Mouse (Mus musculus) hindbrain, embryonic 13.5 days (tissue): ENCODE results near the gene Arhgap20. TPM values are rescaled to one million over a fixed set of nuclear protein-coding genes. Genes with fewer than 3 reads are reported as not detected.

Experiments used
- ATAC-seq: fragments of 200-750 bp; cut with Nextera tagmentation; 2 replicates; pipeline ENCODE4 v1.8.0; 2017; ENCODE audit warnings: moderate TSS enrichment; ENCODE audit not compliant: low FRiP score
- H3K27ac ChIP-seq: fragments of 300-500 bp; sonication (generic); 2 replicates; pipeline ENCODE4 v1.5.1; 2015; ENCODE audit warnings: inconsistent platforms, mild to moderate bottlenecking, moderate library complexity
- H3K27me3 ChIP-seq: fragments of 300-500 bp; sonication (generic); 2 replicates; pipeline ENCODE4 v1.6.1; 2015; ENCODE audit warnings: mild to moderate bottlenecking, inconsistent platforms
- H3K36me3 ChIP-seq: fragments of 300-500 bp; sonication (generic); 2 replicates; pipeline ENCODE4 v1.6.1; 2015; ENCODE audit warnings: mild to moderate bottlenecking, inconsistent platforms
- H3K4me1 ChIP-seq: fragments of 300-500 bp; sonication (generic); replicated peaks from 2 replicates; pipeline ENCODE4 v1.6.1; 2015; ENCODE audit warnings: inconsistent platforms
- H3K4me2 ChIP-seq: fragments of 300-500 bp; sonication (generic); 2 replicates; pipeline ENCODE4 v1.6.1; 2015; ENCODE audit warnings: inconsistent platforms, mild to moderate bottlenecking, moderate library complexity
- H3K4me3 ChIP-seq: fragments of 300-500 bp; sonication (generic); 2 replicates; pipeline ENCODE4 v1.5.1; 2015; ENCODE audit warnings: mild to moderate bottlenecking, inconsistent platforms
- H3K9ac ChIP-seq: fragments of 300-500 bp; sonication (generic); 2 replicates; pipeline ENCODE4 v1.6.1; 2015; ENCODE audit warnings: mild to moderate bottlenecking, inconsistent platforms
- H3K9me3 ChIP-seq: fragments of 300-500 bp; sonication (generic); 2 replicates; pipeline ENCODE4 v1.6.1; 2016; ENCODE audit warnings: inconsistent platforms
- WGBS: fragments of 180-500 bp; shearing (Covaris S2); methylation state at CpG from one replicate; pipeline ENCODE4 v1.1.7; 2015; 5-methylcytosine and 5-hydroxymethylcytosine counted together
- polyA plus RNA-seq: library from polyadenylated mRNA; unstranded; fragments of >200 nt; fragmentation: Nextera tagmentation; extraction: Ambion mirVana; gene quantifications from 2 replicates; pipeline ENCODE4 v1.2.1, GENCODE M21; 2015

Arhgap20 gene
- 18.1 and 20.3 TPM in 2 replicates for polyA plus RNA-seq

- no peaks in the 10 kb centered on the region for H3K9me3 ChIP-seq
- H3K27ac ChIP-seq = peak within 1 kb of the TSS; percentile 92
- ATAC-seq = peak; percentile 94
- H3K4me3 ChIP-seq = peak within 1 kb of the TSS; percentile 82
- no peaks in the 10 kb centered on the region for H3K36me3 ChIP-seq
- H3K27me3 ChIP-seq = peaks cover 21% of the 10 kb centered on the region
- peaks cover 33% of the 10 kb centered on the region for H3K4me1 ChIP-seq
- H3K4me2 ChIP-seq = peak within 1 kb of the TSS; percentile 78
- WGBS = under 1% methylated on average over 37 of the region's 77 CpGs
- peak within 1 kb of the TSS; percentile 91 for H3K9ac ChIP-seq
Measured at GRCm38 (mm10) chr9:51764921-51765416, at the start of gene Arhgap20. Arhgap20 (plus strand) TSS chr9:51765337.

GRCm38 (mm10) chr9:51718793-51719192 lies 46.3 kb upstream of the Arhgap20 start:
- no peak for ATAC-seq

DNA sequence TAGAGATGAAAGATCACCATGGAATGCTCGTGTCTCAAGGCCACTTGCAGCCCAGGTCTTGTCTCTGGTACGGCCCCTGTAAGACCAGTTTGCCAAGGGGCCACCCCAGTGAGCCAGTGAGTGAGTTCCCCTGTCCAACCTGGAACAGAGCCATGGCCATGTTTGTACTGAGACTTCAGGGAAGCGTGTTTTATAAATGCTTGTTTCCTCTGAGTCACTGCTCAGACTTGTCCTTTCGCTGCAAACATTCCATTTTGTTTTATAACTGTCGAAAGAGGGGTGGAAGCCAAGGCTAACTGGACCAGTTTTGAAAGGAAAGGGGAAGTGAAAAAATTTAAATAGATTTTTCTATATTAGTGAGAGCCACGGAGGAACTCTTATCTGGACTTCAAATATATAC lies 37.2 kb upstream of the Arhgap20 start:
- no peak overlapping the region for H3K9ac ChIP-seq
- no peaks in the 10 kb centered on the region for H3K9me3 ChIP-seq
- no peaks in the 10 kb centered on the region for H3K27me3 ChIP-seq
- no peaks in the 10 kb centered on the region for H3K4me1 ChIP-seq
- H3K4me3 ChIP-seq = no peak overlapping the region
- H3K27ac ChIP-seq = no peak overlapping the region
- no peaks in the 10 kb centered on the region for H3K36me3 ChIP-seq
- ATAC-seq = no peak
- 56% methylated on average over 6 of the region's 6 CpGs for WGBS
- no peak overlapping the region for H3K4me2 ChIP-seq

More at GRCm38 (mm10) chr9:51718793-51719192, 46.3 kb upstream of the Arhgap20 start:
- no peak overlapping the region for H3K27ac ChIP-seq
- WGBS = 93% methylated on average over 3 of the region's 3 CpGs
- H3K9me3 ChIP-seq = no peaks in the 10 kb centered on the region
- no peak overlapping the region for H3K9ac ChIP-seq
- H3K4me3 ChIP-seq = no peak overlapping the region
- no peaks in the 10 kb centered on the region for H3K36me3 ChIP-seq
- no peak overlapping the region for H3K4me2 ChIP-seq
- H3K4me1 ChIP-seq = no peaks in the 10 kb centered on the region
- H3K27me3 ChIP-seq = no peaks in the 10 kb centered on the region

GRCm38 (mm10) chr9:51735180-51736034 lies 29.7 kb upstream of the Arhgap20 start:
- H3K4me2 ChIP-seq = peak overlapping the region; percentile 3; the same call in 1 of the 2 replicates
- H3K36me3 ChIP-seq = no peaks in the 10 kb centered on the region
- WGBS = 52% methylated on average over 9 of the region's 9 CpGs
- H3K9ac ChIP-seq = no peak overlapping the region
- H3K9me3 ChIP-seq = no peaks in the 10 kb centered on the region
- no peak overlapping the region for H3K4me3 ChIP-seq
- peaks cover 24% of the 10 kb centered on the region for H3K4me1 ChIP-seq
- no peak; the same call in 1 of the 2 replicates for ATAC-seq
- H3K27ac ChIP-seq = peak overlapping the region; percentile 70
- no peaks in the 10 kb centered on the region for H3K27me3 ChIP-seq

DNA sequence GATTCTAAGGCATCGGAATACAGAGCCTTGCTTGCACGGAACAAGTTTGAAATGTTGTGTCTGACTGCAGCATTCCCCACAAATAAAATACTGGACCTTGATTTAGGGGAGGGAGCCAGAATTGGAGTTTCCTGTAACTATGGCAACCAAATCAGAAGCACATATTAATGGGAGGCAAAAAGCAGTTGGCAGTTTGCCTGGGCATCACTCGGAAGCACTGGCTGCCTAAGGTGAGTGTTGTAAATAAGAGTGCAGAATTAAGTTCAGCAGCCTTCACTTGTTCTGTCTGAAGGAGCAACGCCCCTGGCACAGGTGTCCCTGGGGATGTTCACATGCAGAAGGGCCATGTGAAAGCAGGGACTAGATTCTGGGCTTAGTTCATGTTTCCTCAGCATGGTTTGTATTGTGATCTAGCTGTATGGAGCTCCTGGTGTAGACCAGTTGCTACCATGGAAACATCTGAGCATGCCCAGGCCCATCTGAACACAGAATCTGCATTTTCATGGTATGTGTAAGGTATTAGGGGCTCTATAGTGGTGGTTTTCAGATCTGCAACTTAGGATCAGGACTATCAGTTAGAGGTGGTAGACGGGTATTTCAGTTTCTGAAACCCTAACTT lies 28.3 kb upstream of the Arhgap20 start:
- H3K9me3 ChIP-seq = no peaks in the 10 kb centered on the region
- H3K4me1 ChIP-seq = peaks cover 24% of the 10 kb centered on the region
- H3K4me3 ChIP-seq = no peak overlapping the region
- no peak for ATAC-seq
- no peak overlapping the region for H3K4me2 ChIP-seq
- H3K36me3 ChIP-seq = no peaks in the 10 kb centered on the region
- WGBS = 67% methylated on average over 5 of the region's 5 CpGs
- no peaks in the 10 kb centered on the region for H3K27me3 ChIP-seq
- no peak overlapping the region for H3K27ac ChIP-seq
- H3K9ac ChIP-seq = no peak overlapping the region

DNA sequence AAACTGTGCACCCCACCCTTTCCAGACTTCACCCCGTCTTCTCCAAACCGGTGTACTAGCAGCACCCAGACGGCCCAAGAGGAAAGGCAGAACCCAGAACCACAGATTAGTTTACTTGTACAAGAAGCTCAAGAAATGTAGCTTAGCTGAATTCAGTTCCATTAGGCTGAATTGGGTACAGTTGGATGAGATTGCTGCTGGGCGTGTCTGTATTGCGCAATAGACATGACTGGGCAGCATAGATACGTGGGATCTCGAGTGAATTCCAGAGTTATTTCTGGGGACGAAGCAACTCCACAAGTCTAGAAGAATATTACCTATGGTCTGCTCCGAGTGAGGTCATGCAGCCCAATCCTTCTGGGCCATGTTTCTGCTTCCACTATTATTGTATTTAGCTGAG lies 26.8 kb upstream of the Arhgap20 start:
- H3K27me3 ChIP-seq = no peaks in the 10 kb centered on the region
- H3K9me3 ChIP-seq = no peaks in the 10 kb centered on the region
- no peak overlapping the region for H3K27ac ChIP-seq
- H3K4me3 ChIP-seq = no peak overlapping the region
- no peak for ATAC-seq
- H3K4me1 ChIP-seq = peaks cover 24% of the 10 kb centered on the region
- no peak overlapping the region for H3K9ac ChIP-seq
- H3K36me3 ChIP-seq = no peaks in the 10 kb centered on the region
- no peak overlapping the region for H3K4me2 ChIP-seq
- 93% methylated on average over 9 of the region's 9 CpGs for WGBS

DNA sequence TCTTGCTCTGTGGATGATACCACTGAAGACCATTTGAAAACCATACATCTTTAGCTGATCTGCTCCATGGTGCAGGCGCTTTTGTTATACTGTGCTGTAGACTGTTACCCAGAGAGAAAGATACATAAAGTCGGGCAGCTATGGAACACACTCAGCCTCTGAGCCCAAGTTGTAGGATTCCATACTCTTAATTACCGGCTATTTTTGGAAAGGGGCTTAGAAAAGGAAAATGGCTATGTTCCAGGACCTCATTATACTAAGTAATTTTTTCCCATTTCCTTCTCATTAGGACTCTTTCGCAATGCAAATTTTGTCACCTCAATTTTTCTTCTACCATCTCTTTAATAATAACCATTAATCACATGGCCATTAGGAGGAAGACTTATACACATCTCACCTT lies 25.3 kb upstream of the Arhgap20 start:
- Histone ChIP-seq H3K9ac (no peak overlapping the region), H3K4me3 (no peak overlapping the region), H3K27ac (no peak overlapping the region), H3K9me3 (no peaks in the 10 kb centered on the region), H3K4me1 (peaks cover 24% of the 10 kb centered on the region), H3K27me3 (no peaks in the 10 kb centered on the region), H3K4me2 (no peak overlapping the region), H3K36me3 (no peaks in the 10 kb centered on the region)
- WGBS = 80% methylated on average over 4 of the region's 4 CpGs
- no peak for ATAC-seq

- ATAC-seq = no peak
- Histone ChIP-seq H3K9me3 (no peaks in the 10 kb centered on the region), H3K27ac (no peak overlapping the region), H3K36me3 (no peaks in the 10 kb centered on the region), H3K4me2 (no peak overlapping the region), H3K4me1 (no peaks in the 10 kb centered on the region), H3K4me3 (no peak overlapping the region), H3K27me3 (no peaks in the 10 kb centered on the region), H3K9ac (no peak overlapping the region)
- 90% methylated on average over 4 of the region's 4 CpGs for WGBS
Measured at GRCm38 (mm10) chr9:51750144-51750543, 15.0 kb upstream of the Arhgap20 start.

GRCm38 (mm10) chr9:51761003-51761402 lies 4.1 kb upstream of the Arhgap20 start:
- WGBS = 74% methylated on average over 2 of the region's 2 CpGs

GRCm38 (mm10) chr9:51764041-51764875 lies 879 bp upstream of the Arhgap20 start:
- H3K27ac ChIP-seq = peak overlapping the region; percentile 92
- H3K4me1 ChIP-seq = peaks cover 33% of the 10 kb centered on the region
- peak overlapping the region; percentile 91 for H3K9ac ChIP-seq
- peak overlapping the region; percentile 78 for H3K4me2 ChIP-seq
- WGBS = 5% methylated on average over 12 of the region's 12 CpGs
- H3K9me3 ChIP-seq = no peaks in the 10 kb centered on the region
- no peaks in the 10 kb centered on the region for H3K36me3 ChIP-seq
- ATAC-seq = peak; percentile 55
- peak overlapping the region; percentile 82 for H3K4me3 ChIP-seq
- peaks cover 21% of the 10 kb centered on the region for H3K27me3 ChIP-seq

More at GRCm38 (mm10) chr9:51761003-51761402, 4.1 kb upstream of the Arhgap20 start:
- peaks cover 10% of the 10 kb centered on the region; the same call in 1 of the 2 replicates for H3K4me1 ChIP-seq
- no peaks in the 10 kb centered on the region for H3K36me3 ChIP-seq
- no peak overlapping the region for H3K4me3 ChIP-seq
- H3K4me2 ChIP-seq = no peak overlapping the region
- H3K27ac ChIP-seq = no peak overlapping the region
- no peak overlapping the region for H3K9ac ChIP-seq
- peaks cover 18% of the 10 kb centered on the region for H3K27me3 ChIP-seq
- no peaks in the 10 kb centered on the region for H3K9me3 ChIP-seq
- no peak for ATAC-seq

DNA sequence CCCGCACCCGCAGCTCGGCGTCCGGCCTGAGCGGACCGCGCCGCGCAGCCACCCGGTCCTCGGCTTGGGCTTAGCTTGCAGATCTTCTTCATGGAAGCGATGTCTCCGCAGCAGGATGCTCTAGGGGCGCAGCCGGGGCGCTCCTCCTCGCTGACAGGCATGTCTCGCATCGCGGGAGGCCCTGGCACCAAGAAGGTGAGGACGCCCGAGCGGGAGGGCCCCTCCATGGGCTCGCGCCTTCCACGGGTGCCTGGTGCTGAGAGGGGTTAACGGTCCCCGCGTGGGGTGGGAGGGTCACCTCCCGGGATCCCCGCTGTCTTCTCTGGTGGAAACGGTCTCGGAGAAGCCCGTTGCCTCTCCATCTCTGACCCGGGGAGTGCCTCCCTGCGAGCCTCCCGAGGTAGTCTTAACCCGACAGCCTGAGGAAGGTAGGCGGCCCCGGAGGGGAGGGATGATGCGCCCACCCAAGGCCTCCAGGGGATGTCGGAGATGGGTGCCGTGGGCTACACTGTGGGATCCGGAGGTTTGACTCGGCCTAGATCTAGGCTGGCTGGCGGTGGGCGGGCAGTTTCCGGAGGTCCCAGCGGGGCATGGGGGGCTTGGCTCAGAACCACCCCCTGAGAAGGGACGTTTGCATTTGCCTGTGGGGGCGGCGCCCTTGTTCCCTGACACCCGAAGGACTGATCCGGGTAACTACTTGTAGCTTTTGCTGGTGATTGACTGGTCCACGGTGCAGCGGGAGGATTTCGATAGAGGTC lies 459 bp downstream of the Arhgap20 start:
- peak; percentile 44 for ATAC-seq

More for the DNA sequence above, 459 bp downstream of the Arhgap20 start:
- peak overlapping the region; percentile 92 for H3K27ac ChIP-seq
- no peaks in the 10 kb centered on the region for H3K9me3 ChIP-seq
- peaks cover 33% of the 10 kb centered on the region for H3K4me1 ChIP-seq
- H3K36me3 ChIP-seq = no peaks in the 10 kb centered on the region
- peak overlapping the region; percentile 82 for H3K4me3 ChIP-seq
- H3K4me2 ChIP-seq = peak overlapping the region; percentile 78
- H3K27me3 ChIP-seq = peaks cover 21% of the 10 kb centered on the region
- H3K9ac ChIP-seq = peak overlapping the region; percentile 91
- WGBS = under 1% methylated on average over 42 of the region's 58 CpGs
